Mouse (Mus musculus): ENCODE data around the gene Gm20683. TPM values are rescaled to one million over a fixed set of nuclear protein-coding genes. Genes with fewer than 3 reads are reported as not detected.
A peak's percentile ranks its signal among the peaks of the same experiment; 100 is the strongest.

Gm20683 gene
- polyA plus RNA-seq, 1 experiment from 2014 or later = 1.4 TPM

DNA sequence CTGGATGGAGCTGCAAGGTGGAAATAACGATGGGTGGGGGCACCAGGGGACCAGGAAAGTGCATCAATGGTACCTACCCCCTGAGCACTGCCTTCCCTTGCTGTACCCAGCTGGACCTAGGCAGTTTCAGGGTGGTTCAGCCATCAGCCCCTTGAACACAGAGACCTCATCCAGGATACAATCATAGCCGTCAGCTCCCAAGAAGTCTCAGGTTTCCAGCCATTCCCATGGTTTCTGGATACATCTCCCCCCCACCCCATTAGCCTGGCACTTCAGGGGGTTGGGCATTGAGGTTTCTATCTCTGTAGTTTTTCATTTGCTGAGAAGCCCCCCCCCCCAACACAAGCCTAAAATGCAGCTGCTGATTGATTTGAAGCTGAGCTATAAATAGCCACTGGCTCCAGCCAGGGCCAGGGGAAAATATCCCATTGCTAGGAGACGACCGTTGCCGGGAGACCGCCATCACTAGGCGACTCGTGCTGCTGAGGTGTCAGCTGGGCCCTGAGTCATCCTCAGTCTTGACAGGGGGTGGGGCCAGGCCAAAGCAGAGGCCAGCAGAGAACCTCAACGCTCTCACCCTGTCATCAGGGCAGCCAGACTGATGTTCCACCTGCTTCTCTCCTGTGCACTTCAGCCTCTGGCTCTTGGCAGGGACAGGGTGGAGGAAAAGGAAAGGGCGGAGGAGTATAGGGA, 38.6 kb downstream of the Gm20683 start:
- Histone ChIP-seq H3K36me3 (ENCODE audit: control insufficient read depth, insufficient read depth, low read length) (no peaks in the 10 kb centered on the region), H3K4me3 (ENCODE audit: low read depth, low read length) (no peak overlapping the region), H3K9ac (ENCODE audit: low read depth, low read length) (no peak overlapping the region), H3K9me3 (ENCODE audit: control insufficient read depth, low read length) (no peaks in the 10 kb centered on the region), H3K4me2 (ENCODE audit: low read depth, low read length) (no peak overlapping the region), H3K27ac (replicated peaks; ENCODE audit: low read depth, low read length) (no peak overlapping the region), H3K27me3 (replicated peaks; ENCODE audit: control insufficient read depth, insufficient read depth, low read length) (peaks cover 1% of the 10 kb centered on the region), H3K4me1 (ENCODE audit: control insufficient read depth, insufficient read depth, low read length) (no peaks in the 10 kb centered on the region)
- DNase-seq (ENCODE audit: low spot score) (peak; percentile 79), ATAC-seq (ENCODE audit: low read depth) (peak; percentile 82)
- WGBS = 12% methylated on average over 10 of the region's 10 CpGs

DNA sequence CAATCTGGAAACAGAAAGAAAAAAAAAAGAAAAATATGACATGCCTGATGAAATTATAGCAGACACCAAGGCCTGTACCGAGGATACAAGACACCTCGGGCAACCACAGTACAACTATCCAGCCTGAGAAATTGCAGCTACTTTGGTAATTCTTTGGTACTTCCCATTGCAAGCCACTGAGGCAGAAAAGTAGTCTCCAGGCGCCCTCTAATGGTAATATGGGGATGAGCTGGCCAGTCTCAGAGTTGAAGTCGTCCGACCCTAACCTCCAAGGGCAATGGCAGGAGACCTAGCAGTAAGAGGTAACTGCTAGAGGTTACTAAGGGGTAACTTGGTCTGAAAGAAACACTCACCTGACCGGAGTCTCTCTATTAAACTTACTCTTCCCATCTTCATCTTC, 40.5 kb downstream of the Gm20683 start:
- peak; percentile 26; the same call in 1 of the 2 replicates for ATAC-seq (ENCODE audit: low read depth)
- 7% methylated on average over 6 of the region's 6 CpGs for WGBS
- Histone ChIP-seq H3K27me3 (replicated peaks; ENCODE audit: control insufficient read depth, insufficient read depth, low read length) (no peaks in the 10 kb centered on the region; the same call in 1 of the 2 replicates), H3K4me3 (ENCODE audit: low read depth, low read length) (no peak overlapping the region), H3K36me3 (ENCODE audit: control insufficient read depth, insufficient read depth, low read length) (no peaks in the 10 kb centered on the region), H3K4me2 (ENCODE audit: low read depth, low read length) (no peak overlapping the region), H3K4me1 (ENCODE audit: control insufficient read depth, insufficient read depth, low read length) (peaks cover 8% of the 10 kb centered on the region), H3K27ac (replicated peaks; ENCODE audit: low read depth, low read length) (no peak overlapping the region), H3K9ac (ENCODE audit: low read depth, low read length) (no peak overlapping the region), H3K9me3 (ENCODE audit: control insufficient read depth, low read length) (no peaks in the 10 kb centered on the region)
- DNase-seq (ENCODE audit: low spot score) = peak; percentile 80

DNA sequence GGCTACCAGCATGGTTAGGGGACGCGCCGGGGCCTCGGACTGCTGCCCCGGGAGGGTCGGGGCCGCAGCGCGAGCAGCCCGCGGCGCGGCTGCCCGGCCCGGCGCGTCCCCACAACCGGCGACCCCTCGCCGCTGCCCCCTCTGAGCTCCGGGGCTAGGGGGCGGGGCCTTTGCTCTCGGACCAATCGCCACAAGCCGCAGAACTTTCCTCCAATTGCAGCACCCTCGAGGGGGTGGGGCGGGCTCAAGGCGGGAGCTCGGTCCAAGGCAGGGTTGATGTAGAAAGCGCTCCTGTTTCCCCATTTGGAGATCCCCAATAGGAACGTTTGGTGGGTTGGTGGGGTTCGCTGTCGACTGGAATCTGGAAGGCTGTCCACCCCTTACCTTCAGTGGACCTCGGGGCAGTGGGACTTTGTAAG, 44.6 kb downstream of the Gm20683 start, which contains the start of gene Metrn:
Metrn (minus strand) TSS at position 186 of the 419 bp plus-strand sequence.
- H3K36me3 ChIP-seq (ENCODE audit: control insufficient read depth, insufficient read depth, low read length) = no peaks in the 10 kb centered on the region
- peak; percentile 84 for ATAC-seq (ENCODE audit: low read depth)
- H3K4me1 ChIP-seq (ENCODE audit: control insufficient read depth, insufficient read depth, low read length) = peaks cover 16% of the 10 kb centered on the region
- H3K27ac ChIP-seq (replicated peaks; ENCODE audit: low read depth, low read length) = peak within 1 kb of the TSS; percentile 24; the same call in 1 of the 2 replicates
- no peaks in the 10 kb centered on the region for H3K27me3 ChIP-seq (replicated peaks; ENCODE audit: control insufficient read depth, insufficient read depth, low read length)
- DNase-seq (ENCODE audit: low spot score) = peak; percentile 94
- H3K9ac ChIP-seq (ENCODE audit: low read depth, low read length) = peak within 1 kb of the TSS; percentile 68
- WGBS = 0% methylated on average over 9 of the region's 35 CpGs
- peak within 1 kb of the TSS; percentile 79 for H3K4me3 ChIP-seq (ENCODE audit: low read depth, low read length)
- H3K9me3 ChIP-seq (ENCODE audit: control insufficient read depth, low read length) = no peaks in the 10 kb centered on the region
- peak within 1 kb of the TSS; percentile 97 for H3K4me2 ChIP-seq (ENCODE audit: low read depth, low read length)

- Histone ChIP-seq H3K9me3 (ENCODE audit: control insufficient read depth, low read length) (no peaks in the 10 kb centered on the region), H3K27ac (replicated peaks; ENCODE audit: low read depth, low read length) (peak overlapping the region; percentile 24; the same call in 1 of the 2 replicates), H3K4me1 (ENCODE audit: control insufficient read depth, insufficient read depth, low read length) (peaks cover 20% of the 10 kb centered on the region), H3K9ac (ENCODE audit: low read depth, low read length) (peak overlapping the region; percentile 68), H3K4me3 (ENCODE audit: low read depth, low read length) (peak overlapping the region; percentile 79), H3K36me3 (ENCODE audit: control insufficient read depth, insufficient read depth, low read length) (no peaks in the 10 kb centered on the region), H3K27me3 (replicated peaks; ENCODE audit: control insufficient read depth, insufficient read depth, low read length) (no peaks in the 10 kb centered on the region), H3K4me2 (ENCODE audit: low read depth, low read length) (peak overlapping the region; percentile 97)
- WGBS = 3% methylated on average over 27 of the region's 37 CpGs
- ATAC-seq (ENCODE audit: low read depth) = 0 out of 2 replicates have a peak, but pooled peaks have one; percentile 0
- DNase-seq (ENCODE audit: low spot score) = no peak
These were observed 45.3 kb downstream of the Gm20683 start for GRCm38 (mm10) chr17:25796211-25796771.

GRCm38 (mm10) chr17:25795609-25796092, 45.9 kb downstream of the Gm20683 start, which contains the start of gene AC134908.4:
Gene AC134908.4, minus strand, starts transcription at chr17:25795659.
- Histone ChIP-seq H3K4me2 (ENCODE audit: low read depth, low read length) (peak within 1 kb of the TSS; percentile 97), H3K9me3 (ENCODE audit: control insufficient read depth, low read length) (no peaks in the 10 kb centered on the region), H3K9ac (ENCODE audit: low read depth, low read length) (peak within 1 kb of the TSS; percentile 68), H3K4me1 (ENCODE audit: control insufficient read depth, insufficient read depth, low read length) (peaks cover 26% of the 10 kb centered on the region), H3K27ac (replicated peaks; ENCODE audit: low read depth, low read length) (peak within 1 kb of the TSS; percentile 24; the same call in 1 of the 2 replicates), H3K36me3 (ENCODE audit: control insufficient read depth, insufficient read depth, low read length) (no peaks in the 10 kb centered on the region), H3K27me3 (replicated peaks; ENCODE audit: control insufficient read depth, insufficient read depth, low read length) (no peaks in the 10 kb centered on the region), H3K4me3 (ENCODE audit: low read depth, low read length) (peak within 1 kb of the TSS; percentile 79)
- DNase-seq (ENCODE audit: low spot score) (peak; percentile 78), ATAC-seq (ENCODE audit: low read depth) (no peak; the same call in 1 of the 2 replicates)
- WGBS = 19% methylated on average over 5 of the region's 6 CpGs

DNA sequence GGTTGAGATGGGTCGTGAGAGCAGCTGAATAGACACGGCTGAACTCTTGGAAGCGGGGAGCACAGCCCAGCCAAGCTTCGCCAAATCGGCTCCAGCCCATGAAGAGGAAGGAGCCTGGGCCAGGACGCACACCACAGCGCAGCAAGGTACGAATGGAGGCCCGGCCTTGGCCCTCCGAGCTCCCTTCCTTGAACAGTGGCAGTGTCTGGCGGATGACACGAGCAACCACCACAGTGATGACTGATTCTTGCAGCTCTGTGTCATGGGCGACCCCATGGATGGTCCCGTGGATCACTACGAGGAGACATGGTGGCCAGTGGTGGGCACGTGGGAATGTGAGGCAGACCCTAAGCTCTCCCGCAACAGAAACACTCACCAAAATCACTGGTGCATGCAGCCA, 46.6 kb downstream of the Gm20683 start:
- ATAC-seq (ENCODE audit: low read depth) (no peak), DNase-seq (ENCODE audit: low spot score) (no peak)
- Histone ChIP-seq H3K9ac (ENCODE audit: low read depth, low read length) (peak overlapping the region; percentile 68; the same call in 1 of the 2 replicates), H3K4me1 (ENCODE audit: control insufficient read depth, insufficient read depth, low read length) (peaks cover 26% of the 10 kb centered on the region), H3K36me3 (ENCODE audit: control insufficient read depth, insufficient read depth, low read length) (no peaks in the 10 kb centered on the region; the same call in 1 of the 2 replicates), H3K4me2 (ENCODE audit: low read depth, low read length) (peak overlapping the region; percentile 97; the same call in 1 of the 2 replicates), H3K27ac (replicated peaks; ENCODE audit: low read depth, low read length) (no peak overlapping the region), H3K4me3 (ENCODE audit: low read depth, low read length) (peak overlapping the region; percentile 79; the same call in 1 of the 2 replicates), H3K9me3 (ENCODE audit: control insufficient read depth, low read length) (no peaks in the 10 kb centered on the region), H3K27me3 (replicated peaks; ENCODE audit: control insufficient read depth, insufficient read depth, low read length) (no peaks in the 10 kb centered on the region)
- 84% methylated on average over 15 of the region's 17 CpGs for WGBS

GRCm38 (mm10) chr17:25794197-25794596, 47.4 kb downstream of the Gm20683 start:
- H3K4me1 ChIP-seq (ENCODE audit: control insufficient read depth, insufficient read depth, low read length) = peaks cover 26% of the 10 kb centered on the region
- H3K27ac ChIP-seq (replicated peaks; ENCODE audit: low read depth, low read length) = no peak overlapping the region
- no peaks in the 10 kb centered on the region for H3K9me3 ChIP-seq (ENCODE audit: control insufficient read depth, low read length)
- 59% methylated on average over 13 of the region's 13 CpGs for WGBS
- H3K4me2 ChIP-seq (ENCODE audit: low read depth, low read length) = 0 out of 2 replicates have a peak overlapping the region, but pooled peaks have one; percentile 97
- DNase-seq (ENCODE audit: low spot score) (no peak), ATAC-seq (ENCODE audit: low read depth) (no peak)
- peaks cover 5% of the 10 kb centered on the region; the same call in 1 of the 2 replicates for H3K36me3 ChIP-seq (ENCODE audit: control insufficient read depth, insufficient read depth, low read length)
- no peak overlapping the region for H3K9ac ChIP-seq (ENCODE audit: low read depth, low read length)
- H3K4me3 ChIP-seq (ENCODE audit: low read depth, low read length) = no peak overlapping the region
- no peaks in the 10 kb centered on the region for H3K27me3 ChIP-seq (replicated peaks; ENCODE audit: control insufficient read depth, insufficient read depth, low read length)

- Histone ChIP-seq H3K9me3 (ENCODE audit: control insufficient read depth, low read length) (no peaks in the 10 kb centered on the region), H3K27ac (replicated peaks; ENCODE audit: low read depth, low read length) (peak within 1 kb of the TSS; percentile 93), H3K4me3 (ENCODE audit: low read depth, low read length) (peak within 1 kb of the TSS; percentile 81), H3K36me3 (ENCODE audit: control insufficient read depth, insufficient read depth, low read length) (peaks cover 15% of the 10 kb centered on the region; the same call in 1 of the 2 replicates), H3K4me1 (ENCODE audit: control insufficient read depth, insufficient read depth, low read length) (peaks cover 25% of the 10 kb centered on the region), H3K9ac (ENCODE audit: low read depth, low read length) (peak within 1 kb of the TSS; percentile 78), H3K4me2 (ENCODE audit: low read depth, low read length) (peak within 1 kb of the TSS; percentile 93), H3K27me3 (replicated peaks; ENCODE audit: control insufficient read depth, insufficient read depth, low read length) (no peaks in the 10 kb centered on the region)
- peak; percentile 66; the same call in 1 of the 2 replicates for ATAC-seq (ENCODE audit: low read depth)
- DNase-seq (ENCODE audit: low spot score) = peak; percentile 92
- WGBS = under 1% methylated on average over 13 of the region's 14 CpGs
These were observed 48.9 kb downstream of the Gm20683 start, which contains the start of gene Fam173a for GRCm38 (mm10) chr17:25792615-25793014. Gene Fam173a, minus strand, starts transcription at chr17:25792901.

Measured in embryonic facial prominence, embryonic 14.5 days (tissue).